Mouse (Mus musculus) heart, embryonic 12.5 days (tissue): ENCODE measurements around the gene Bad. TPM values are rescaled to one million over a fixed set of nuclear protein-coding genes. Genes with fewer than 3 reads are reported as not detected.

Source experiments
- microRNA-seq: library from miRNA; unstranded; fragments of <30 nt; microRNA quantifications from one replicate; pipeline ENCODE4, GENCODE M21; 2017
- polyA plus RNA-seq: library from polyadenylated mRNA; unstranded; fragments of >200 nt; fragmentation: Nextera tagmentation; extraction: Ambion mirVana; gene quantifications from 2 replicates; pipeline ENCODE4 v1.2.1, GENCODE M21; 2016

The Bad gene
- polyA plus RNA-seq, 1 experiment from 2014 or later: 54.5 TPM

Small RNA genes within 50 kb of the gene (microRNA-seq; reads per million reads assigned to microRNA genes)
- 3.5 reads per million, percentile 12 among the genes with 10 or more reads in this experiment for gene Mir6990

Other genes with a start within 250 kb of the Bad start
- 14.8 and 19.3 TPM in 2 replicates for gene Rps6ka4, start 101.2 kb upstream of the Bad start, polyA plus RNA-seq
- 0.47 and 0.55 TPM in 2 replicates for gene Ccdc88b, start 83.7 kb upstream of the Bad start, polyA plus RNA-seq
- gene Trmt112, start 32.2 kb upstream of the Bad start, polyA plus RNA-seq: 85.9 and 92.9 TPM in 2 replicates
- 202 and 218 TPM in 2 replicates for gene Prdx5, start 31.8 kb upstream of the Bad start, polyA plus RNA-seq
- 27.4 and 30.2 TPM in 2 replicates for gene Esrra, start 20.0 kb upstream of the Bad start, polyA plus RNA-seq
- gene Catsperz, start 16.5 kb upstream of the Bad start, polyA plus RNA-seq: 2.2 and 2.3 TPM in 2 replicates
- gene Kcnk4, start 7.3 kb upstream of the Bad start, polyA plus RNA-seq: 0.14 and 0.29 TPM in 2 replicates
- 21.0 and 23.7 TPM in 2 replicates for gene Gpr137, start 619 bp downstream of the Bad start, polyA plus RNA-seq
- 194 and 198 TPM in 2 replicates for gene Ppp1r14b, start 33.1 kb downstream of the Bad start, polyA plus RNA-seq
- 26.6 and 28.9 TPM in 2 replicates for gene Plcb3, start 34.6 kb downstream of the Bad start, polyA plus RNA-seq
- 73.3 and 81.9 TPM in 2 replicates for gene Fkbp2, start 38.6 kb downstream of the Bad start, polyA plus RNA-seq
- 126 and 136 TPM in 2 replicates for gene Vegfb, start 45.8 kb downstream of the Bad start, polyA plus RNA-seq
- gene Dnajc4, start 50.7 kb downstream of the Bad start, polyA plus RNA-seq: 32.7 and 33.9 TPM in 2 replicates
- gene Nudt22, start 54.3 kb downstream of the Bad start, polyA plus RNA-seq: 22.4 and 23.6 TPM in 2 replicates
- 13.3 and 14.3 TPM in 2 replicates for gene Trpt1, start 54.3 kb downstream of the Bad start, polyA plus RNA-seq
- 9.3 and 11.7 TPM in 2 replicates for gene Fermt3, start 77.6 kb downstream of the Bad start, polyA plus RNA-seq
- gene Stip1, start 98.1 kb downstream of the Bad start, polyA plus RNA-seq: 228 and 236 TPM in 2 replicates
- 29.0 and 30.0 TPM in 2 replicates for gene Macrod1, start 114.9 kb downstream of the Bad start, polyA plus RNA-seq
- 0.81 and 0.87 TPM in 2 replicates for gene Flrt1, start 163.9 kb downstream of the Bad start, polyA plus RNA-seq